Mouse (Mus musculus) regulatory T cell (primary cell): ENCODE data around the gene Nelfcd.

Experiments
- in situ Hi-C: fragments of 300-600 bp; cut with MboI, MseI; formaldehyde crosslinking; loops from one replicate; pipeline ENCODE4 v1.15.1; 2025; ENCODE audit warnings: high pct_unique_total_duplicates

Gene Nelfcd

GRCm38 (mm10) chr2:174470786-174471405, 55.3 kb downstream of the Nelfcd start:
- in situ Hi-C loops = loop anchor here (5.0 kb wide), 1 partner anchor 144 kb away; no protein-coding TSS in a partner anchor

- in situ Hi-C loops = loop anchor here (5.0 kb wide), 1 partner anchor 145 kb away; no protein-coding TSS in a partner anchor
Measured at GRCm38 (mm10) chr2:174472407-174472806, 56.8 kb downstream of the Nelfcd start.

- in situ Hi-C loops = loop anchor here (5.0 kb wide), 1 partner anchor 146 kb away; no protein-coding TSS in a partner anchor
Measured at GRCm38 (mm10) chr2:174472818-174473549, 57.4 kb downstream of the Nelfcd start, which contains the start of gene Prelid3b. TSS of gene Prelid3b (minus strand) at chr2:174473081.

- in situ Hi-C loops = loop anchor here (5.0 kb wide), 1 partner anchor 146 kb away; no protein-coding TSS in a partner anchor
Measured at GRCm38 (mm10) chr2:174473550-174473927, 57.9 kb downstream of the Nelfcd start.
